Mouse (Mus musculus): ENCODE data around the gene Prcd.

The Prcd gene

DNA sequence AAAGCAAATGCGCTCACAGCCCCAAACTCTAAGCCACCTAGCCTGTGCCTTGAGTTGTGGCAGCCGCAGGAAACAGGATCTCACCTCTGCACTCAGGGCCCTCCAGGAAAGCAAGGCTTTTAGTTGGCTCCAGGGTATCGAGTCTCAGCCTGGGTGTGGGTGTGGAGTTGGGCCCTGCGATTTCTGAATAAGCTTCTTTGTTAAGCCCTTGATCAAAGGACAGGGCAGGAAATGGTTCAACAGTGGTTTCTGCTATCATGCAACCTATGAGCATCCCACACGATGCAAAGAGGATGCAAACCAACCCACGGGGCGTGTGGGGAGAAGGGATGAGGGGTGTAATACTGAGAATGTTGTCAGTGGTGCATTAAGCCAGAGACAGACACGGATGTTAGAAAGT, 34.6 kb downstream of the Prcd start:
- DNase-seq (ENCODE audit: extremely low spot score, low read depth, low spot score): no peak

DNA sequence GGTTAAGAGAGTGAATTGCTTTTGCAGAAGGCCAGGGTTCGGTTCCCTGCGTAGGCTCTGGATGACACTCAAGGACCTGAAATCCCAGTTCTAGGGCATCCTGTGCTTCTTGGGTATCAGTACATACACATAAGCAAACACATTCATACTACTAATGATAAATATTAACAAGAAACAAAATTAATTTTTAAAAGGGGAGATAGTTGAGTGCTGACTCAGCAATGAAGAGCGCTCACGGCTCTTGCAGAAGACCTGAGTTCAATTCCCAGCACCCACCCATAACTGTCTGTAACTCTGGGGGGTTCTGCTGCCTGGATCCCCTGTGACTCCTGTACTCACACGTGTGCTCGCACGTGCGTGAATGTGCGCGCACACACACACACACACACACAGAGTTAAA, 36.3 kb downstream of the Prcd start:
- no peak for DNase-seq (ENCODE audit: extremely low spot score, low read depth, low spot score)

DNA sequence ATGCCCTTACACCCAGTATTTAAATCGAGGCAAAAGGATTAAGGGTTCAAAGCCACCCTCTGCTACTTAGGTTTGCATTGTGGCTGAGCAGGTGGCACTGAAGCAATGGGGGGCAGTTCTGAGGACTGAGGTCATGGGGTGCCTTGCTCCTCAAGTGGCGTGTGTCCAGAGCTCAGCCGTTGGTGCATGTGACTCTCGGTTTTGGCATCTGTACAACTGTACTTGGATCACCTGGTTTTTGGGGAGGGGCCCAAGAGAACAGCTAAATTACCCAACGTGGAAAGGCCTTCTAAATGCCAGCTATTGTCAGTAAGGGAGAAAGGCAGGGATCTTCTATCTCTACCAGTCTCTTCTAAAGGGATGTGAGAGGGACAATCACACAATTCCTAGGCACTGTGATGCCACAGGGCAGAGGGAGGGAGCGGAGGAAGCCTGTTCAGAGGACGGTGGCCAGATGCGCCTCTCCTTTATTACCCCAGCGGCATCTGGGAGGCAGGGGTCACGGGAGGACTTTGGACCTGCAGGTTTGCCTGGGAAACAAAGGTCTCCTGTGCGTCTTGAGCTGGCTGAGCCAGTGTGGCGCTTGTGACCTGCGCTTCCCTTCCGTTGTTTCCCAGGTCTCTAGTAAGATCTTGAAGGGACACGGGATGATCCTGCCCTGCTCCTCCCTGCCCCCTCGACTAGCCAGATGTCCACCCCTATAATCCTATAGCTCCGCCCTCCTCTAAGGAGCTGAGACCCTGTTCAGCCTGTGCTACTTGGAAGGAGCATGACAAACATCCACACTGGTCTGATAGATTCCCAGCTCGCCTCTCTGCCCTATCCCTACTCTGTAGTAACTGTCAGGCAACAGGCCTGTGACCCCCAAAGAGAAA, 37.6 kb downstream of the Prcd start:
- no peak for DNase-seq (ENCODE audit: extremely low spot score, low read depth, low spot score)

DNA sequence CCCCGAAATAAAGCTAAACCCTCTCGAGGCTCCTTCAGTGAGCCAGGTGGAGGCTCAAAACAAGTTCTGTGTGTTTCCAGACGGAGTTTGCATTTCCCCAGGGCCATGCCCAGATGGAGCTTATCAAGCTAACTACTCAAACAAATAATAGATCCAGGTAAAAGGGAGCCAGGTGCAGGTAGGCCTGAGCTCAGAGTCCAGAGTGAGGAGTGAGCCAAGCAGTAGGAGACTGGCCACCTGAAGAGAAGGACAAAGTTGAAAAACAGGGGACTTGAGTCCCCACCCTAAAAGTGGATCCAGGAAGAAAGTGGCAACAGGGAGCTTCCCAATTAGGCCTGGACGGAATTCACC, 40.5 kb downstream of the Prcd start:
- DNase-seq (ENCODE audit: extremely low spot score, low read depth, low spot score): no peak

DNA sequence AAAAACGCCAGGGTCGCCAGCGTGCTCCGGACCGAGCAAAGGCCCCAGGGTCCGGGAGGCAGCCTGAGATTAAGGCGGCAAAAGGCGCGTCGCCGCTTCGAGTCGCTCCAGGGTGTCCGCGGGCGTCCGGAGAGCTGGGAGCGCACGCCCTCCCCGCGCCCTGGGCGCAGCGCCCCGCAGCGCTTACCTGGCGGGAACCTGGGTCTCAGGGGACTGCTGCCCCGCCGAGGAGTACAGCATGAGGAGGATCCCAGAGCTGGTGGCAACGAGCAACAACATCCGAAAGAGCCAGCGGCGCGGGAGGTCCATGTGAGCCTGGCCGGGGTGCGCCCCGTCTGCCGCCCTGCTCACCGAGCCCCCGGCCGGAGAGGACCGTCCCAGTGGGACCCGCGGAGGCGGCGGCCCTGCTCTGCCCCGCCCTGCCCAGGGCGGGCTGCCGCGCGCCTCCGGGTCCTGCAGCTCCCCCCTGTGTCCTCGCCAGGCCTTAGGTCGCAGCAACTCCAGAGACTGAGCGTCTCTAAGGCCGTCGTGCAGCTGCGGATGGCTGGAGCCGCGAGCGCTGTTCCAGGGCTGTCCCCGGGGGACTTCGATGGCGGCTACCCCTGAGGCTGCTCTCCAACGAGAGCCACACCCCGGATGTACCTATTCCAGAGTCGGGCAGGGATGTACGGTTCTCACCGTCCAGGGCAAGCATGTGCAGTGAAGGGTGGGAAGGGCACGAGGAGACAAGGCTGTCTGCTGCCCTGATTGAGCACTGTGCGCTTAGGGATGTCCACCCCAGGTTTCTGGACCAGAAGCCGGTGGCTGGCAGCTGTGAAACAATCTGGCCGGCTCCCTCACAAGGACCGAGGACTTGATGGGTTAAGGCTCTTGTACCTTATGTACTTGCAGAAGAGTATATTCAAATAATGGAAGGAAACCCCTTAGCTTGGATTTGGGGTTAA, 41.2 kb downstream of the Prcd start:
- no peak for DNase-seq (ENCODE audit: extremely low spot score, low read depth, low spot score)

DNA sequence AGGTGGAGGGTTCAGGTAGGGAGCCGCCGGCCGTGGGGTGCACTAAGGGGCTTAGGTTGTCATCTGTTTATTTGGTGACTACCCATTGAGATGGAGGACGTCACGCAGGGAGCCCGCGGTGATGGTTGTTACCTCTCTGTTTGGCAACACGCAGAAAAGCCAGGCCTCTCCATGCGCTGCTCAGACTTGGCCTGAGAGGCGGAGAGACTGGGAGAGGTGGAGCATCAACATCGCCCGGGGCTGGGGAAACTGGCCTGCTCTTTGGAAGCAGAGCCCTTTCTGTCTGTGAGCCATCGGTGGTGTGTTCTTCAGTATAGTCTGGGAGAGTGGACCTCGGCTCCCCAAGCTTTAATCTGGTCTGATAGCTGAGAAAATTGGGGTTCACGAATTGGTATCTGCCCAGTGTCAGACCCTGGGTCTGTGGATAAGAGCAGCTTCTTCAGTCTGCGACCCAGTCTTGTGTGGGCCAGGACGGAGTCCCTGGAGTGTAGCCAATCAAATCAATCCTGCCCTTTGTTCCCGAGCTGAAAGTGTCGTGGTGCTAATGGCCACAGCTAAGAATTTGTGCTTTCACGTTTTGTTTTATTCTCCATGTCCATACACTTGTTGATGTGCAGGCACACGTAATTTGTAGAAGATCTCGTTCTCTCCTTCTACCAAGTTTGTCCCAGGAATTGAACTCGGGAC, 42.0 kb downstream of the Prcd start:
- DNase-seq (ENCODE audit: extremely low spot score, low read depth, low spot score): no peak

DNA sequence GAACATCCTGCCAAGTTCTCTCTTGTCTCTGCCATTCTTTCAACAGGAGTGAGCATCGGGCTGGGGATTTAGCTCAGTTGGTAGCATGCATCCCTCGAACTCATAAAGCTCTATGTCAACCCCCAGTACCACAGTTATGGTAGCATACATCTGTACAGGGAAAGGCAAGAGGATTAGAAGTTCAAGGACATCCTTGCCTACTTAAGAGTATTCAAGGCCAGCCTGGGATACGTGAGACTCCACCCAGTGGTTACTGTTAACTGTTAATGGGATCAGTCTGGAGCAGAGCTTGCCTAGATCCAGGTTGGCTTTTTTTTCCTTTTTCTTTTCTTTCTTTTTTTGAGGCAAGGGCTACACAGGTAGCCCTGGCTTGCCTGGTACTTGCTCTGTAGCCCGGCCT, 43.1 kb downstream of the Prcd start:
- no peak for DNase-seq (ENCODE audit: extremely low spot score, low read depth, low spot score)

DNA sequence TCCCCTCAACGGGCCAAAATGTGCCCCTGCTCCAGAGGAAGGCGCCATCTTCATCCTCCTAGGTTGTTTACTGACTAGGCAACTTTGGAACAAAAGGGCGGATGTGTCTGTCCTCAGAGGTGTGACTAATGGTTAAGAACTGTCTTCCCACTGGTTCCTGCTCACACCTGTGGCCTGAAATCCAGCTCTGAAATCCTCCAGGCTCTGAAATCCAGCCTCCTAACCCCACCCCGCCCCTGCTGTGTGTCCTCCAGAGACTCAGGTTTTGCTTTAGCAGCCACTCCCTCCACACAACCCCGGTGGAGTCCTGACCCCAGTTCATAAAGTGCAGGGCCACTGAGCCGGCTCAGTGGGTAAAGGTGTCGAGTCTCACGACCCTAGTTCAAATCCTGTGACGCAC, 44.2 kb downstream of the Prcd start:
- no peak for DNase-seq (ENCODE audit: extremely low spot score, low read depth, low spot score)

DNA sequence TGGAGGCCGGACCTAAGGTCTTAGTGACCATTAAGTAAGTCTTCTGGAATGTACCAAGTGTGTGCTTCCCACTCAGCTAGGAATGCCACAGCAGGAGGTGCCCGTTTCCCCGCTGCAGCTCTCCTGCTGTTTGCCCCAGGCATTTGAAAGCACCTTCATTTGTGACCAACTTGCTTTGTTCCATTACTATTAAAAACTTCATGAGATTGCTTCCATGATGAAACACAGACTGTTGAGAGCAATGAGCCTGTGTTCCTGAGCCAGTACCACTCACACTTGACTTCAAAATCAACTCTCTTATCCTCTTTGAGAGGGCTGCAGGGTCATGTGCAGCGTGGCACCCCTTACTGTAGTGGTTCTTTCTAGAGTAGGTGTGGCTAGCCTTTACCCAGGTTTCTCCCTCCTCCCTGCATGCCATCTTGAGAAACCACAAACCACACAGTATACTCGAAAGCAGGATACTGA, 48.1 kb downstream of the Prcd start:
- DNase-seq (ENCODE audit: extremely low spot score, low read depth, low spot score): no peak

DNA sequence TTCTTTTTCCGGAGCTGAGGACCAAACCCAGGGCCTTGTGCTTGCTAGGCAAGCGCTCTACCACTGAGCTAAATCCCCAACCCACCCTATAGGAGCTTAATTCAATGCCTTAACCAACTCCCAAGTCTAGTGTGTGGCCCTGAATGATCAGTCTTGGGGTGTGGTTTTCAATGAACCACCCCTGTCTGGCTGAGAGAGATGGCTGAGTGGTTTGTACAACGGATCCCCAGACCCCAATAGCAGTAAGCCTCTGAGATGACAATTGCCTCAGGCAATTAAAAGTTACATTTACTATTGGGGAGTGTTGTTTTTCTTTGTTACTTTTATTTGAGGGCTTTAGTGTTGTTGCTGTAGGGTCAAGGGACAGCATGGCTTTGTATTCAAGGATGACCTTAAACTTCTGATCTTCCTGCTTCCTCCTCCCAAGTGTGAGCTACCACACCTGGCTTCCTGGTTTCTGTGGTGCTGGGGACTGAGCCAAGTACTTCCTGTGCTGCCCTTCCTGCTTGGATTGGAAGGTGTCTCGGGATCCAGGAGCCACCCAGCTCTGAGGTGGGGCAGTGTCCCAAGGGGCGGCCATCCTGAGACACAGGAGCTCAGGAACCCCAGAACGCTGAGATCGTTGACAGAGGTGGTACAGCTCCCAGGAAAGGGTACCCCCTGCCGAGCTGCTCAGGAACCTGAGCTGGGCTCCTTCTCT, 51.2 kb downstream of the Prcd start:
- no peak for DNase-seq (ENCODE audit: extremely low spot score, low read depth, low spot score)

DNA sequence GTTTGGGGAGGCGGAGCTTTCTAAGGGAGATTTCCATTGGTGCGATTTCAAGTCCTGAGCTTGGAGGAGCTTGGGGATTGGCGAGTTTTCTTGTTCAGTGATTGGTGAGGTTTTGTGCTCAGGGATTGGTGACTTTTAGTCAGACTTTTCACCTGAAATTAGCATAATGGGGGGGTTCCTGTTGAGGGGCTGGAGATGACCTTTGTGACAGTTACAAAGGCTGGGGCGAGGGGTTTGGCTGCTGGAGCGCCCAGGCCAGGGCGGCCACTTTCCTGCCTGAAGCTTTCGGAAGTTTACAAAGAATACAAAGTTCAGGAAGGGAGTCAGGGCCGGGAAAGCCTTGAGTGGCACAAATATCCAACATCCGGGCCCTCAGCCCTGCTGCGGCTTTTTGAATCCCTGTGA, 51.9 kb downstream of the Prcd start:
- no peak for DNase-seq (ENCODE audit: extremely low spot score, low read depth, low spot score)

DNA sequence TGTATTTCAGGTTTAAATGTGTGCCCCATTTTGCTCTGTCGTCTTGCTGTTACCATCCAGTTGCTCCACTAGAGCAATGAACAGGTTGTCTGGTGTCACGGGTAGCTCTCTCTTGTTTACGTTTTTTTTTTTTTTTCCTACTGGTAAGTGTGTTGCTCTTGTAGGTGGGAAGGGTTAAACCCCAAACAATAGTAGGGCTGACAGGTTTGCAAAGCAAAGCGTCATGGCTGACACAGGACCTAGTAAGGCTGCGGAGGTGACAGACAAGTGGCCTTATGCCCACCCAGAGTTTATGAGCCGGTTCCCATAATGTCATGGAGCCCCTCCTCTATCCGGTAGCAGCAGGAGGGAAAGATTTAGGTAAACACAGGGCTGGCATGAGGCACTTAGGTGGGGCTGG, 53.0 kb downstream of the Prcd start:
- no peak for DNase-seq (ENCODE audit: extremely low spot score, low read depth, low spot score)

DNA sequence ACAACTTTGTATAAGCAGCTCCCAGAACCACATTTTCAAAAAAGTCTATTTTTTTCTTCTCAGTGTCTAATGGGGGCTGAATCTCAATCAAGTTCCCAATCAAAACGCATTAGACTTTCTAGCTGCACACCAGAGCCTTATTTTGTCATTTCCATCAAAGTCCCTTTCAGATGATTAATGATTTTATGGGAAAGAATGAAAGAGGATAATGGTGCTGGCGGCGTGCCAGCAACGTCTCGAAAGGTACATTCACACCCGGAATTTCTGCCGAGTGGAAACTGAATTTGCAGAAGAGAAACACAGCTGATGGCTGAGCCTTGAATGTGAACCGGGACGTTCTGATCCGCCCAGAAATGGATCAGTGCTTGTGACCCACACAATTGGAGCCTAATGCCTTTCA, 56.8 kb downstream of the Prcd start:
- no peak for DNase-seq (ENCODE audit: extremely low spot score, low read depth, low spot score)

DNA sequence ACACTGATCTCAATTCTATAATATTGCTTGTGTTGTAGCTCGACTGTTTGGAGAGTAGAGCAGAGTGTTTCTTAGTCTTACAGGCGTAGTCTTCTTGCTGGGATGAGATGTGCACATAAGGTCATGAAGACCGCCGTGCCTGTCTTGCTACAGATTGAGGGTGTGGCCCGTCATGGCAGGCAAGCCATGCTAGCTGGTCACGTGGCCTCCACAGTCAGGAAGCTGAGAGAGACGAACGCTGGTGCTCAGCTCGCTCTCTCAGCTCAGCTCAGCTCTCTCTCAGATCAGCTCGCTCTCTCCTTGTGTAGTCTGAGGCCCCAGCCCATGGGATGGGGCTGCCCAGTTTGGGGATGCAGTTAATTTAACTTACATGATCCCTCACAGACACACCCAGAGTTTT, 57.5 kb downstream of the Prcd start:
- DNase-seq (ENCODE audit: extremely low spot score, low read depth, low spot score): no peak

DNA sequence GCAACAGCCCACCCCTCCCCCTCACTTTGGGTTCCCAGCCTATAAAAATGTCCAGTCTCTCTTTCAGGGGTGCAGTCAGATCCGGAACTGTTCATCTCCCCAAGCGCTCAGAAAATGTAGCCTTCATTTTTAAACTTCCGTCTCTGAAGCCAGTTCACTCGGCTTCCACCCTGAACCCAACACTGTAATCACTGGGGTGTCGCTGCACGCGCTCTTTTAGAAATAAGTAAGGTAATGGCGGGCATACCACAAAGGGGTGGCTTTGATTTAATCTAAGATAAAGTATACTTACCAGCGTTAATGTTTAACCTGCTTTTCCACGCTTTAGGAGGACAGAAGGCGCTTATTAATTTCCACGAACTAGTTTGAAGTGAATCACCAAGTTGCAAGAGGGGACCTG, 60.7 kb downstream of the Prcd start:
- DNase-seq (ENCODE audit: extremely low spot score, low read depth, low spot score): no peak

Data from hindlimb bud, embryonic 11.5 days (tissue).